Mouse (Mus musculus): Measurements from ENCODE around the gene Lmo7. TPM values are rescaled to one million over a fixed set of nuclear protein-coding genes. Genes with fewer than 3 reads are reported as not detected.

Gene Lmo7
- polyA plus RNA-seq, 1 experiment: 164 TPM

GRCm38 (mm10) chr14:101870171-101870902 lies 140.6 kb downstream of the Lmo7 start:
- H3K4me1 ChIP-seq (ENCODE audit: control insufficient read depth, insufficient read depth, insufficient read length, low read length): peaks cover 32% of the 10 kb centered on the region
- H3K4me3 ChIP-seq (ENCODE audit: low read depth, low read length): peak overlapping the region; percentile 32; the same call in 1 of the 2 replicates
- peak overlapping the region; percentile 75 for H3K27ac ChIP-seq (ENCODE audit: insufficient read depth, low read depth, low read length)
- H3K36me3 ChIP-seq (ENCODE audit: control insufficient read depth, insufficient read depth, low read length): 0 out of 2 replicates have a peak, but pooled peaks cover 2% of the 10 kb centered on the region
- 30% methylated on average over 9 of the region's 9 CpGs for WGBS
- TF ChIP-seq CTCF (IDR thresholded peaks at IDR 0.05; ENCODE audit: extremely low read depth, insufficient read length, insufficient replicate concordance, low read depth, low read length): no peak
- TF ChIP-seq POLR2A (IDR thresholded peaks at IDR 0.05; ENCODE audit: low read depth, low read length): no peak
- H3K27me3 ChIP-seq (ENCODE audit: control insufficient read depth, insufficient read depth, low read length): no peaks in the 10 kb centered on the region

GRCm38 (mm10) chr14:101872846-101873245 lies 143.1 kb downstream of the Lmo7 start:
- H3K4me3 ChIP-seq (ENCODE audit: low read depth, low read length): no peak overlapping the region
- WGBS: 17% methylated on average over 3 of the region's 3 CpGs
- TF ChIP-seq POLR2A (IDR thresholded peaks at IDR 0.05; ENCODE audit: low read depth, low read length): no peak
- TF ChIP-seq CTCF (IDR thresholded peaks at IDR 0.05; ENCODE audit: extremely low read depth, insufficient read length, insufficient replicate concordance, low read depth, low read length): no peak
- H3K27me3 ChIP-seq (ENCODE audit: control insufficient read depth, insufficient read depth, low read length): no peaks in the 10 kb centered on the region
- H3K27ac ChIP-seq (ENCODE audit: insufficient read depth, low read depth, low read length): peak overlapping the region; percentile 50
- peaks cover 14% of the 10 kb centered on the region for H3K36me3 ChIP-seq (ENCODE audit: control insufficient read depth, insufficient read depth, low read length)
- H3K4me1 ChIP-seq (ENCODE audit: control insufficient read depth, insufficient read depth, insufficient read length, low read length): peaks cover 30% of the 10 kb centered on the region

DNA sequence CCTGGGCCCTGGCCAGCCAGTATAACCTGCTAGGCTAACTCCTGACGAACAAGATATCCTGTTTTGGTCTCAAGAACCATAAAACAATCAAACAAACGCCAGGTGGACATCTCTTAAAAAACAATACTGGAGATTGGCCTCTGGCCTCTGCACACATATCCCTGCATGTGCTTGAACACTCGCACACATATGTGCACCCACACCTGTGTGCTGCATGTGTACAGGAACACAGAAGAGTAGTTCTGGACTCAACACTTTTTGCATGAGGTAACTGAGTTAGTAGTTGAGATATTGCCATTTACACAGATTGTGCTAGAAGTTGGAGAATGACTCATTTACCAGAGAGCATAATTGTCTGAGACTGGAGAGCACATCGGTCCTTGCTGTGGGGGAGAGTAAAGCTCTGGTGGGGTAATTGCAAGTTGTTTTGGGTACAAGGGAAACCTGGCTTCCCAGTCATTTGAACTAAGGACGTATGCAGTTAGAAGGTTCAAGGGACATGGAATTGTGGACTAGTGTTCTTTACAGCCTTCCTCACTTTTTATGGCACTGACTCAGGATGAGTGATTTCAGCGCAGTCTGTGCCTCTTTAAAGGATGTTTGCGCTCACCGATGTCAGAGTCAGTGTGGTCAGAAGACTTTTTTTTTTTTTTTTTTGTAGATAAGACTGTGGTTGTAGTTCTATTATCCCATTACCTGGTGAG lies 148.7 kb downstream of the Lmo7 start:
- WGBS: 27% methylated on average over 8 of the region's 8 CpGs
- Histone ChIP-seq H3K4me1 (ENCODE audit: control insufficient read depth, insufficient read depth, insufficient read length, low read length) (peaks cover 12% of the 10 kb centered on the region; the same call in 1 of the 2 replicates), H3K27me3 (ENCODE audit: control insufficient read depth, insufficient read depth, low read length) (no peaks in the 10 kb centered on the region), H3K36me3 (ENCODE audit: control insufficient read depth, insufficient read depth, low read length) (peaks cover 25% of the 10 kb centered on the region), H3K27ac (ENCODE audit: insufficient read depth, low read depth, low read length) (peak overlapping the region; percentile 83), H3K4me3 (ENCODE audit: low read depth, low read length) (no peak overlapping the region)
- TF ChIP-seq POLR2A (IDR thresholded peaks at IDR 0.05; ENCODE audit: low read depth, low read length) (no peak), CTCF (IDR thresholded peaks at IDR 0.05; ENCODE audit: extremely low read depth, insufficient read length, insufficient replicate concordance, low read depth, low read length) (no peak)

DNA sequence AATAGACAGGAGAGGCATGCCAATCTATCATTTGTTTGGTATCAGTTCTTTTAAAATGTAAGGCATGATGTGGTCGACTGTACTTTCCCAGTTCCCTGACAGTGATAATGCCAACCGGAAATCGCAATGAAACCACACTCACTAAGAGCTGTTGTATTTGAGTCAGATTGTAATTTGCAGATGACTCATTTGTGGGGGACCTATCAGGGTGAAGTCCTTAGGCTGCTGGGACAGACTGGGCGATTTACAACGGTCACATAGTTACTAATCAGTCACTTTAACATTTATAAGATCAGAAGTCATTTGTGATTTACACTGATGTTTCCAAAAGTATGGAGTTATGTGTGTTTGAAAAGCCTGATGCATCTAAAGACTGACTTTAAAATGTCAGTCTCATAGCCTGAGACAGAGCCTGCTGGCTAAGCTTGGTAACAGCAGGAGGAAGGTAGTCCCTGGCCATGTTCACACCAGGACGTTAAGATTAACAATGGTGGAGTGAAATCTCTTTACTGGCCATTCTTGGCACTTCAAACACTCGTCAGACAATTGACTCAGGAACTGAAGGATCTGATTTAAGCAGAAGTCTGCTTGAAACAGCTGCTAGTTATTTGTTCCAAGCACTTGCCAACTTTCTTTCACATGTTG lies 149.4 kb downstream of the Lmo7 start:
- WGBS: 17% methylated on average over 7 of the region's 7 CpGs
- H3K36me3 ChIP-seq (ENCODE audit: control insufficient read depth, insufficient read depth, low read length): peaks cover 29% of the 10 kb centered on the region
- TF ChIP-seq CTCF (IDR thresholded peaks at IDR 0.05; ENCODE audit: extremely low read depth, insufficient read length, insufficient replicate concordance, low read depth, low read length) (no peak), POLR2A (IDR thresholded peaks at IDR 0.05; ENCODE audit: low read depth, low read length) (no peak)
- H3K4me1 ChIP-seq (ENCODE audit: control insufficient read depth, insufficient read depth, insufficient read length, low read length): peaks cover 12% of the 10 kb centered on the region; the same call in 1 of the 2 replicates
- no peak overlapping the region for H3K4me3 ChIP-seq (ENCODE audit: low read depth, low read length)
- H3K27ac ChIP-seq (ENCODE audit: insufficient read depth, low read depth, low read length): peak overlapping the region; percentile 69; the same call in 1 of the 2 replicates
- H3K27me3 ChIP-seq (ENCODE audit: control insufficient read depth, insufficient read depth, low read length): no peaks in the 10 kb centered on the region

- no peaks in the 10 kb centered on the region for H3K27me3 ChIP-seq (ENCODE audit: control insufficient read depth, insufficient read depth, low read length)
- H3K36me3 ChIP-seq (ENCODE audit: control insufficient read depth, insufficient read depth, low read length): peaks cover 47% of the 10 kb centered on the region
- TF ChIP-seq CTCF (IDR thresholded peaks at IDR 0.05; ENCODE audit: extremely low read depth, insufficient read length, insufficient replicate concordance, low read depth, low read length): no peak
- TF ChIP-seq POLR2A (IDR thresholded peaks at IDR 0.05; ENCODE audit: low read depth, low read length): no peak
- H3K4me3 ChIP-seq (ENCODE audit: low read depth, low read length): no peak overlapping the region
- 27% methylated on average over 5 of the region's 5 CpGs for WGBS
- no peak overlapping the region for H3K27ac ChIP-seq (ENCODE audit: insufficient read depth, low read depth, low read length)
- H3K4me1 ChIP-seq (ENCODE audit: control insufficient read depth, insufficient read depth, insufficient read length, low read length): peaks cover 7% of the 10 kb centered on the region; the same call in 1 of the 2 replicates
These were observed 153.2 kb downstream of the Lmo7 start for GRCm38 (mm10) chr14:101882966-101883365.

DNA sequence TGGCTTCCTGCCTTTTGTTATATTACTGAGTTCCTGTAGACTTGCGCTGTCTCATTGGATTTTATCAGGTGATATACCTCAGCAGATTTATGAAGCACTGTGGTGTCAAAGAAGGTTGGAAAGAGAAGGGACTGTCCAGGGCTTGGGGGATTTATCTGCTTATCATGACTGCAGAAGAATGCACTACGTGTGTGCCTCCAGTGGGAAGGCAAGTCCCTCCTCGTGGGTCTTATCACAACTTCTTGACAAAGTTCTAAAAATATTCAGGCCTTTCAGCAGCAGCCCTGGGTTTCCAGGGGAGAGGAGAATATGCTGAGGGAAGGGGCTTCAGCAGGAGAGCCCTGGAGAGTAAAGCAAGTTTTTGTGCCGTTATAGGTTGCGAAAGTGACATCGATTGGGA lies 154.0 kb downstream of the Lmo7 start:
- Histone ChIP-seq H3K27me3 (ENCODE audit: control insufficient read depth, insufficient read depth, low read length) (no peaks in the 10 kb centered on the region), H3K27ac (ENCODE audit: insufficient read depth, low read depth, low read length) (no peak overlapping the region), H3K4me3 (ENCODE audit: low read depth, low read length) (no peak overlapping the region), H3K4me1 (ENCODE audit: control insufficient read depth, insufficient read depth, insufficient read length, low read length) (peaks cover 4% of the 10 kb centered on the region; the same call in 1 of the 2 replicates), H3K36me3 (ENCODE audit: control insufficient read depth, insufficient read depth, low read length) (peaks cover 48% of the 10 kb centered on the region)
- TF ChIP-seq CTCF (IDR thresholded peaks at IDR 0.05; ENCODE audit: extremely low read depth, insufficient read length, insufficient replicate concordance, low read depth, low read length): no peak
- TF ChIP-seq POLR2A (IDR thresholded peaks at IDR 0.05; ENCODE audit: low read depth, low read length): no peak
- 88% methylated on average over 6 of the region's 6 CpGs for WGBS
